ENCODE assay signal across 10 mouse cellular contexts in the genomic region with DNA sequence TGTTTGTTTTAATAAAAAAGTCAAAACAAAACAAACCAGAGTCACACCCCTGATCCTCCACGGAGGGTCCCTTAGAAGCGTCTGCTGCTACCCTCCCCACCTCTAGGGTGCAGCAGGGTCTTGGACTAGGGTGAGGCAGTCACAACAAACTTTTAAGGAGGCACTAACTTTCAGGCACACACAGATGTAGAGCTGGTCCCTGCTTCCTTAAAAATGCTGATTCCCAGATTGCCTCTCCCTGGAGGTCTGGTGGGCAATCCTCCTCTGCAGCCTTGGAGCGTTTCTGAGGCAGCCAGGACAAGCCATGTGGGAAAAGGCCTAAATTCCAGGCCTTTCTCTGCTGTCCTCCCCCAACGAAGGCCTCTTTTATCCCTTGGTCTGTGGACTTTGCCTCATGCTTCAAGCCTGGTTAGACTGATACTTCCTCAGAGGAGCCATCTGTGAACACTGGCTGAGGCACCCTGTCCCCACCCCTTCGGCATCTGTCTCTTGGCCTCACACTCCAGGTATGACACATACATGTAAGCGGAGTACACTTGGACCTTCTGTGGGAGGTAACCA. TPM values are rescaled to one million over a fixed set of nuclear protein-coding genes. Genes with fewer than 3 reads are reported as not detected.
DNase-seq lines count a peak whose midpoint lies in the region; ATAC-seq lines count a peak whose summit lies in the region.
"Had no signal": no experiment of that assay in that cellular context is flagged by ENCODE, and none has a peak within 500 bp of the region (broad histone marks: within the 10 kb centered on the region; RNA-seq: fewer than 3 reads in every experiment).

No protein-coding gene starts in this region.

- H3K27me3 ChIP-seq in liver, embryonic 12.5 days (replicated peaks): peaks cover 19% of the 10 kb centered on the region
- H3K27me3 ChIP-seq in kidney, embryonic 15.5 days: no peaks in the 10 kb centered on the region
- H3K27me3 ChIP-seq in forebrain, embryonic 12.5 days: peaks cover 53% of the 10 kb centered on the region

- H3K4me2 ChIP-seq in liver, embryonic 12.5 days: no peak overlapping the region
- no peak overlapping the region for H3K4me2 ChIP-seq in kidney, embryonic 15.5 days
- no peak overlapping the region for H3K4me2 ChIP-seq in forebrain, embryonic 12.5 days
- H3K4me2 ChIP-seq: liver, embryonic 15.5 days had no signal

- peaks cover 40% of the 10 kb centered on the region for H3K4me1 ChIP-seq in liver, embryonic 12.5 days
- peaks cover 28% of the 10 kb centered on the region for H3K4me1 ChIP-seq in brown adipose tissue, adult 24 weeks (ENCODE audit: control insufficient read depth, insufficient read depth, insufficient read length, low read length)
- H3K4me1 ChIP-seq in kidney, embryonic 15.5 days: peaks cover 57% of the 10 kb centered on the region
- H3K4me1 ChIP-seq in forebrain, embryonic 12.5 days: peaks cover 34% of the 10 kb centered on the region

- no peaks in the 10 kb centered on the region for H3K36me3 ChIP-seq in liver, embryonic 12.5 days
- no peaks in the 10 kb centered on the region for H3K36me3 ChIP-seq in kidney, embryonic 15.5 days
- H3K36me3 ChIP-seq in forebrain, embryonic 12.5 days (replicated peaks): no peaks in the 10 kb centered on the region
- H3K36me3 ChIP-seq: liver, embryonic 15.5 days had no signal

- H3K4me3 ChIP-seq in liver, embryonic 12.5 days: no peak overlapping the region
- H3K4me3 ChIP-seq in brown adipose tissue, adult 24 weeks (ENCODE audit: insufficient read depth, low read depth, low read length): no peak overlapping the region
- no peak overlapping the region for H3K4me3 ChIP-seq in kidney, embryonic 15.5 days (replicated peaks)
- no peak overlapping the region for H3K4me3 ChIP-seq in forebrain, embryonic 12.5 days (replicated peaks)
- H3K4me3 ChIP-seq: liver, embryonic 15.5 days had no signal

- no peak for ATAC-seq in liver, embryonic 12.5 days
- peak; percentile 8; the same call in 1 of the 2 replicates for ATAC-seq in kidney, embryonic 15.5 days (replicated peaks; ENCODE audit: low FRiP score)
- no peak for ATAC-seq in forebrain, embryonic 12.5 days (ENCODE audit: low FRiP score)

- peak overlapping the region; percentile 39; the same call in 1 of the 2 replicates for H3K27ac ChIP-seq in liver, embryonic 12.5 days
- H3K27ac ChIP-seq in brown adipose tissue, adult 24 weeks (replicated peaks; ENCODE audit: low read depth, low read length): peak overlapping the region; percentile 39
- H3K27ac ChIP-seq in kidney, embryonic 15.5 days: peak overlapping the region; percentile 60
- H3K27ac ChIP-seq in forebrain, embryonic 12.5 days: no peak overlapping the region
- H3K27ac ChIP-seq: liver, embryonic 15.5 days had no signal

- H3K9ac ChIP-seq in liver, embryonic 12.5 days: no peak overlapping the region
- no peak overlapping the region for H3K9ac ChIP-seq in kidney, embryonic 15.5 days
- no peak overlapping the region for H3K9ac ChIP-seq in forebrain, embryonic 12.5 days
- H3K9ac ChIP-seq: liver, embryonic 15.5 days had no signal

- DNase-seq in liver: no peak
- peak; percentile 61 for DNase-seq in thymus, postnatal 0 days (ENCODE audit: low spot score)
- DNase-seq in right cerebral cortex, postnatal 4 days: no peak
- DNase-seq in right cerebral cortex, postnatal 14 days: no peak
- DNase-seq: cerebellum, adult 8-10 months had no signal

- 47% methylated on average over 6 of the region's 6 CpGs for WGBS in liver, embryonic 12.5 days (ENCODE audit: insufficient replicate concordance)
- 38% methylated on average over 6 of the region's 6 CpGs for WGBS in kidney, embryonic 15.5 days
- WGBS in forebrain, embryonic 12.5 days: 42% methylated on average over 6 of the region's 6 CpGs

- no peaks in the 10 kb centered on the region for H3K9me3 ChIP-seq in liver, embryonic 12.5 days (replicated peaks)
- no peaks in the 10 kb centered on the region for H3K9me3 ChIP-seq in kidney, embryonic 15.5 days (replicated peaks)
- no peaks in the 10 kb centered on the region for H3K9me3 ChIP-seq in forebrain, embryonic 12.5 days
- H3K9me3 ChIP-seq: liver, embryonic 15.5 days had no signal

RNA-seq across cellular contexts. Expression of gene Irf1, which starts 10.9 kb away (rescaled TPM):
- polyA plus RNA-seq in liver, embryonic 12.5 days (2016; fragmentation: Nextera tagmentation; extraction: Ambion mirVana): 7.3 and 7.5 TPM in 2 replicates
- polyA plus RNA-seq in brown adipose tissue, adult 24 weeks (2012; ENCODE audit: insufficient read depth, insufficient read length, missing spikeins): 12.5 and 27.9 TPM in 2 replicates
- polyA plus RNA-seq in kidney, embryonic 15.5 days (2015; fragmentation: Nextera tagmentation; extraction: Ambion mirVana): 12.6 and 15.3 TPM in 2 replicates
- polyA plus RNA-seq in thymus, postnatal 0 days (2015; fragmentation: Nextera tagmentation; extraction: Ambion mirVana): 105 and 114 TPM in 2 replicates
- polyA plus RNA-seq in forebrain, embryonic 12.5 days (2016; fragmentation: Nextera tagmentation; extraction: Ambion mirVana): 3.6 and 3.9 TPM in 2 replicates

RNA-seq across cellular contexts. Expression of gene Gm17334, which starts 14.1 kb away (rescaled TPM):
- polyA plus RNA-seq in liver, embryonic 12.5 days (2016; fragmentation: Nextera tagmentation; extraction: Ambion mirVana): 0.13 TPM in 1 of 2 replicates, not detected in the other
- not detected in 2 replicates for polyA plus RNA-seq in brown adipose tissue, adult 24 weeks (2012; ENCODE audit: insufficient read depth, insufficient read length, missing spikeins)
- polyA plus RNA-seq in kidney, embryonic 15.5 days (2015; fragmentation: Nextera tagmentation; extraction: Ambion mirVana): 0.23 TPM in 1 of 2 replicates, not detected in the other
- 0.94 and 1.2 TPM in 2 replicates for polyA plus RNA-seq in thymus, postnatal 0 days (2015; fragmentation: Nextera tagmentation; extraction: Ambion mirVana)
- not detected in 2 replicates for polyA plus RNA-seq in forebrain, embryonic 12.5 days (2016; fragmentation: Nextera tagmentation; extraction: Ambion mirVana)

RNA-seq across cellular contexts. Expression of gene Il5, which starts 38.3 kb away (rescaled TPM):
- not detected in 2 replicates for polyA plus RNA-seq in liver, embryonic 12.5 days (2016; fragmentation: Nextera tagmentation; extraction: Ambion mirVana)
- polyA plus RNA-seq in brown adipose tissue, adult 24 weeks (2012; ENCODE audit: insufficient read depth, insufficient read length, missing spikeins): not detected in 2 replicates
- polyA plus RNA-seq in kidney, embryonic 15.5 days (2015; fragmentation: Nextera tagmentation; extraction: Ambion mirVana): not detected in 2 replicates
- polyA plus RNA-seq in thymus, postnatal 0 days (2015; fragmentation: Nextera tagmentation; extraction: Ambion mirVana): 0.55 and 0.81 TPM in 2 replicates
- not detected in 2 replicates for polyA plus RNA-seq in forebrain, embryonic 12.5 days (2016; fragmentation: Nextera tagmentation; extraction: Ambion mirVana)
- polyA plus RNA-seq: liver, embryonic 15.5 days had no signal

RNA-seq across cellular contexts. Expression of gene Rad50, which starts 51.8 kb away (rescaled TPM):
- polyA plus RNA-seq in liver, embryonic 12.5 days (2016; fragmentation: Nextera tagmentation; extraction: Ambion mirVana): 25.6 TPM in 2 replicates
- 3.9 and 4.8 TPM in 2 replicates for polyA plus RNA-seq in brown adipose tissue, adult 24 weeks (2012; ENCODE audit: insufficient read depth, insufficient read length, missing spikeins)
- 27.2 and 27.7 TPM in 2 replicates for polyA plus RNA-seq in kidney, embryonic 15.5 days (2015; fragmentation: Nextera tagmentation; extraction: Ambion mirVana)
- 40.0 and 44.8 TPM in 2 replicates for polyA plus RNA-seq in thymus, postnatal 0 days (2015; fragmentation: Nextera tagmentation; extraction: Ambion mirVana)
- polyA plus RNA-seq in forebrain, embryonic 12.5 days (2016; fragmentation: Nextera tagmentation; extraction: Ambion mirVana): 23.4 and 24.6 TPM in 2 replicates
